Mouse (Mus musculus): ENCODE data around the gene St6gal1.

DNA sequence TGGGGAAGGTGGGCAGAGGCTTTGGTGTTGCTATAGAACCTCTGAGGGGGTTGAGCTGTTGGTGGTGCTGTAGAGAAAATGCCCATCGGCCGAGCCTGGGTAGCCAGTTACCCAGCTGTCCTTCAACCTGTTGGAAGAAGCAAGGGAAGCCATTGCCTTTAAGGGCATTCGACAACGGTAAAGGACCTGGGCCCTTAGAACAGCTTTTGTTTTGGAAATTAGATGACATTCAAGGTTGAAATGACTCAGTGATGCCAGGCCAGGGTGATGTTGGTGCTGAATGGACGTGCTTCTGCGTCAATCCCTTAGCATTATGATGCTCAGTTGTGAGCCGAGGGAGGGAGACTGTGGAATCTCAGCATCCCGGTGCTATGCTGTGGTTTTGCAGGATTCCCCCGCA is 63.6 kb downstream of the St6gal1 start:
- no peak for TF ChIP-seq CTCF (IDR thresholded peaks at IDR 0.05; ENCODE audit: low read depth)
- TF ChIP-seq EP300 (optimal IDR thresholded peaks at IDR 0.05), result no peak

Data from stomach, postnatal 0 days (tissue).